Mouse (Mus musculus): ENCODE measurements around the gene Smug1. TPM values are rescaled to one million over a fixed set of nuclear protein-coding genes. Genes with fewer than 3 reads are reported as not detected.

Smug1 gene
- total RNA-seq, 4 experiments from 2014 or later: 10.0 to 19.3 (median 12.3) TPM

Other genes with a start within 250 kb of the Smug1 start
- gene Hoxc13, start 246.0 kb downstream of the Smug1 start, total RNA-seq (2022): not detected
- not detected for gene Hoxc12, start 230.3 kb downstream of the Smug1 start, total RNA-seq (2022)
- gene Hoxc11, start 212.7 kb downstream of the Smug1 start, total RNA-seq (2022): 1 to 10 TPM; 6.0 to 8.8 (median 7.6) TPM
- gene Hoxc10, start 200.3 kb downstream of the Smug1 start, total RNA-seq (2022): 100 to 1,000 TPM in 1 of 4 experiments, 10 to 100 TPM in 3; 77.4 to 106 (median 88.9) TPM
- gene Hoxc5, start 199.6 kb downstream of the Smug1 start, total RNA-seq (2022): 1 to 10 TPM; 1.6 to 3.4 (median 2.4) TPM
- gene Hoxc9, start 190.7 kb downstream of the Smug1 start, total RNA-seq (2022): 1 to 10 TPM; 5.3 to 7.4 (median 6.0) TPM
- gene Hoxc8, start 176.5 kb downstream of the Smug1 start, total RNA-seq (2022): 1 to 10 TPM; 1.3 to 1.5 (median 1.4) TPM
- gene Hoxc6, start 168.8 kb downstream of the Smug1 start, total RNA-seq (2022): 1 to 10 TPM; 4.5 to 6.3 (median 5.2) TPM
- 1 to 10 TPM; 4.6 to 5.6 (median 4.7) TPM for gene Hoxc4, start 148.2 kb downstream of the Smug1 start, total RNA-seq (2022)
- 10 to 100 TPM; 25.0 to 34.2 (median 28.9) TPM for gene Cbx5, start 72.7 kb upstream of the Smug1 start, total RNA-seq (2022)
- 100 to 1,000 TPM in 1 of 4 experiments, 10 to 100 TPM in 3; 82.7 to 111 (median 89.3) TPM for gene Hnrnpa1, start 73.3 kb upstream of the Smug1 start, total RNA-seq (2022)
- gene Nfe2, start 91.3 kb upstream of the Smug1 start, total RNA-seq (2022): not detected
- gene Copz1, start 105.6 kb upstream of the Smug1 start, total RNA-seq (2022): 10 to 100 TPM; 34.7 to 39.4 (median 35.6) TPM
- gene Gpr84, start 143.5 kb upstream of the Smug1 start, total RNA-seq (2022): not detected
- 1 to 10 TPM; 5.7 to 6.4 (median 5.9) TPM for gene Zfp385a, start 173.0 kb upstream of the Smug1 start, total RNA-seq (2022)
- gene Itga5, start 199.7 kb upstream of the Smug1 start, total RNA-seq (2022): 1 to 10 TPM; 4.0 to 4.9 (median 4.5) TPM

All from gastrocnemius, adult 8-10 months (tissue).